Mouse (Mus musculus) kidney, adult 2 months (tissue): ENCODE measurements around the gene Atf6b.

Experiments used
- CTCF ChIP-seq: fragments of 200-500 bp; conservative IDR thresholded peaks from 2 replicates; pipeline ENCODE4 v1.5.1; 2011; ENCODE audit warnings: low read depth, mild to moderate bottlenecking, control low read depth, low read length, moderate library complexity, mixed read lengths; ENCODE audit not compliant: insufficient read depth, insufficient read length
- POLR2A ChIP-seq: fragments of 200-500 bp; IDR thresholded peaks from one replicate; pipeline ENCODE4 v1.6.1; 2011; ENCODE audit warnings: low read depth, low read length, control low read depth

GRCm38 (mm10) chr17:34599891-34600290 is 47.1 kb upstream of the Atf6b start:
- TF ChIP-seq CTCF (no peak), POLR2A (no peak)
